ENCODE assay signal across 14 mouse cellular contexts in genomic region chr8:88569366-88569765, GRCm38 (mm10). TPM values are rescaled to one million over a fixed set of nuclear protein-coding genes. Genes with fewer than 3 reads are reported as not detected.
DNase-seq lines count a peak whose midpoint lies in the region; ATAC-seq and TF ChIP-seq lines count a peak whose summit lies in the region.
"Had no signal": no experiment of that assay in that cellular context is flagged by ENCODE, and none has a peak within 500 bp of the region (broad histone marks: within the 10 kb centered on the region; RNA-seq: fewer than 3 reads in every experiment).

No protein-coding gene starts in this region.

- TF ChIP-seq CTCF in midbrain, postnatal 0 days (IDR thresholded peaks at IDR 0.05) = no peak

- H3K4me1 ChIP-seq in hindbrain, embryonic 10.5 days (replicated peaks) = peaks cover 72% of the 10 kb centered on the region
- H3K4me1 ChIP-seq in hindbrain, embryonic 12.5 days = peaks cover 57% of the 10 kb centered on the region
- peaks cover 66% of the 10 kb centered on the region for H3K4me1 ChIP-seq in midbrain, embryonic 10.5 days
- peaks cover 11% of the 10 kb centered on the region; the same call in 1 of the 2 replicates for H3K4me1 ChIP-seq in midbrain, postnatal 0 days (ENCODE audit: insufficient read depth, low read length)
- H3K4me1 ChIP-seq in limb, embryonic 12.5 days (replicated peaks) = peaks cover 71% of the 10 kb centered on the region

- no peaks in the 10 kb centered on the region for H3K27me3 ChIP-seq in hindbrain, embryonic 10.5 days (ENCODE audit: insufficient read depth, poor library complexity, severe bottlenecking)
- H3K27me3 ChIP-seq in hindbrain, embryonic 12.5 days = no peaks in the 10 kb centered on the region
- no peaks in the 10 kb centered on the region for H3K27me3 ChIP-seq in midbrain, embryonic 10.5 days (ENCODE audit: low read depth, poor library complexity, severe bottlenecking)
- no peaks in the 10 kb centered on the region for H3K27me3 ChIP-seq in midbrain, postnatal 0 days (ENCODE audit: insufficient read depth, low read length)
- H3K27me3 ChIP-seq in limb, embryonic 12.5 days = no peaks in the 10 kb centered on the region
- H3K27me3 ChIP-seq: midbrain, embryonic 15.5 days had no signal

- ATAC-seq in hindbrain, embryonic 12.5 days (ENCODE audit: low FRiP score) = no peak
- no peak for ATAC-seq in midbrain, postnatal 0 days (ENCODE audit: low FRiP score)
- ATAC-seq in limb, embryonic 12.5 days (ENCODE audit: insufficient number of reproducible peaks, insufficient read depth, low FRiP score, low TSS enrichment, low read depth) = no peak
- ATAC-seq: forebrain, embryonic 16.5 days; hindbrain, embryonic 16.5 days; midbrain, embryonic 15.5 days had no signal

- H3K27ac ChIP-seq in hindbrain, embryonic 10.5 days = peak overlapping the region; percentile 73; the same call in 1 of the 2 replicates
- H3K27ac ChIP-seq in hindbrain, embryonic 12.5 days = no peak overlapping the region
- peak overlapping the region; percentile 80 for H3K27ac ChIP-seq in midbrain, embryonic 10.5 days (replicated peaks)
- H3K27ac ChIP-seq in midbrain, postnatal 0 days (ENCODE audit: low read depth, low read length) = no peak overlapping the region
- H3K27ac ChIP-seq in limb, embryonic 12.5 days = peak overlapping the region; percentile 91
- H3K27ac ChIP-seq: midbrain, embryonic 15.5 days had no signal

- peaks cover 37% of the 10 kb centered on the region for H3K36me3 ChIP-seq in hindbrain, embryonic 10.5 days
- peaks cover 5% of the 10 kb centered on the region for H3K36me3 ChIP-seq in hindbrain, embryonic 12.5 days
- H3K36me3 ChIP-seq in midbrain, embryonic 10.5 days = peaks cover 17% of the 10 kb centered on the region
- no peaks in the 10 kb centered on the region for H3K36me3 ChIP-seq in midbrain, postnatal 0 days (ENCODE audit: insufficient read depth, low read length)
- H3K36me3 ChIP-seq in limb, embryonic 12.5 days = peaks cover 7% of the 10 kb centered on the region
- H3K36me3 ChIP-seq: midbrain, embryonic 15.5 days had no signal

- no peaks in the 10 kb centered on the region for H3K9me3 ChIP-seq in hindbrain, embryonic 10.5 days
- H3K9me3 ChIP-seq in hindbrain, embryonic 12.5 days (replicated peaks) = no peaks in the 10 kb centered on the region
- H3K9me3 ChIP-seq in midbrain, embryonic 10.5 days (replicated peaks) = no peaks in the 10 kb centered on the region
- H3K9me3 ChIP-seq in midbrain, postnatal 0 days (ENCODE audit: low read length) = no peaks in the 10 kb centered on the region
- H3K9me3 ChIP-seq in limb, embryonic 12.5 days = no peaks in the 10 kb centered on the region
- H3K9me3 ChIP-seq: midbrain, embryonic 15.5 days had no signal

- WGBS in hindbrain, embryonic 10.5 days = 76% methylated on average over 7 of the region's 7 CpGs
- WGBS in hindbrain, embryonic 12.5 days = 69% methylated on average over 7 of the region's 7 CpGs
- WGBS in midbrain, embryonic 10.5 days = 78% methylated on average over 7 of the region's 7 CpGs
- WGBS in midbrain, postnatal 0 days = 69% methylated on average over 7 of the region's 7 CpGs
- 72% methylated on average over 7 of the region's 7 CpGs for WGBS in limb, embryonic 12.5 days

- no peak for DNase-seq in hindbrain, embryonic 10.5 days (ENCODE audit: low spot score)
- DNase-seq in midbrain, embryonic 10.5 days (ENCODE audit: low spot score) = no peak
- DNase-seq in midbrain, postnatal 0 days (ENCODE audit: low spot score) = no peak
- DNase-seq in layer of hippocampus, postnatal 14 days (ENCODE audit: low spot score in 2 of 2) = no peak
- DNase-seq in retina, postnatal 1 day = no peak
- DNase-seq: adrenal gland, postnatal 36 days; cerebellum, postnatal 25 days; gastrocnemius, postnatal 10 days had no signal

- no peak overlapping the region for H3K4me3 ChIP-seq in hindbrain, embryonic 10.5 days
- H3K4me3 ChIP-seq in hindbrain, embryonic 12.5 days = no peak overlapping the region
- H3K4me3 ChIP-seq in midbrain, embryonic 10.5 days = no peak overlapping the region
- H3K4me3 ChIP-seq in midbrain, postnatal 0 days (ENCODE audit: low read depth, low read length) = no peak overlapping the region
- H3K4me3 ChIP-seq in limb, embryonic 12.5 days (replicated peaks) = no peak overlapping the region
- H3K4me3 ChIP-seq: midbrain, embryonic 15.5 days had no signal

- no peak overlapping the region for H3K4me2 ChIP-seq in hindbrain, embryonic 12.5 days (replicated peaks)
- H3K4me2 ChIP-seq in midbrain, postnatal 0 days (ENCODE audit: low read depth, low read length, poor library complexity, severe bottlenecking) = no peak overlapping the region
- no peak overlapping the region for H3K4me2 ChIP-seq in limb, embryonic 12.5 days
- H3K4me2 ChIP-seq: liver, embryonic 11.5 days; midbrain, embryonic 15.5 days had no signal

- H3K9ac ChIP-seq in hindbrain, embryonic 12.5 days = no peak overlapping the region
- no peak overlapping the region for H3K9ac ChIP-seq in midbrain, postnatal 0 days (replicated peaks; ENCODE audit: low read length, poor library complexity, severe bottlenecking)
- H3K9ac ChIP-seq in limb, embryonic 12.5 days (replicated peaks) = no peak overlapping the region
- H3K9ac ChIP-seq: midbrain, embryonic 15.5 days had no signal

RNA-seq across cellular contexts. Expression of gene Nkd1, which starts 48.2 kb away (rescaled TPM):
- polyA plus RNA-seq in hindbrain, embryonic 10.5 days (2016; fragmentation: Nextera tagmentation; extraction: Ambion mirVana) = 124 and 125 TPM in 2 replicates
- polyA plus RNA-seq in hindbrain, embryonic 12.5 days (2016; fragmentation: Nextera tagmentation; extraction: Ambion mirVana) = 106 and 111 TPM in 2 replicates
- 72.3 and 80.1 TPM in 2 replicates for polyA plus RNA-seq in midbrain, embryonic 10.5 days (2016; fragmentation: Nextera tagmentation; extraction: Ambion mirVana)
- total RNA-seq in midbrain, postnatal 0 days (2014; rRNA removed) = 36.9 and 48.9 TPM in 2 replicates
- 35.7 and 36.4 TPM in 2 replicates for polyA plus RNA-seq in midbrain, postnatal 0 days (2015; fragmentation: Nextera tagmentation; extraction: Ambion mirVana)
- 64.0 and 72.1 TPM in 2 replicates for polyA plus RNA-seq in limb, embryonic 12.5 days (2016; fragmentation: Nextera tagmentation; extraction: Ambion mirVana)
- total RNA-seq in layer of hippocampus, postnatal 14 days (2021) = 10 to 100 TPM; 13.4 to 14.7 TPM

Comparison
In these comparisons a context has a peak if more than half of its experiments do, and no peak if none do; other contexts are left out.
1. H3K27ac ChIP-seq: peak in hindbrain, embryonic 10.5 days (single experiment), midbrain, embryonic 10.5 days (single experiment) and limb, embryonic 12.5 days (single experiment); none in hindbrain, embryonic 12.5 days (single experiment) and midbrain, postnatal 0 days (single experiment).